Mouse (Mus musculus) mammary gland, adult 2 months (tissue): Measurements from ENCODE around the gene Klri2. TPM values are rescaled to one million over a fixed set of nuclear protein-coding genes. Genes with fewer than 3 reads are reported as not detected.

ENCODE experiments used
- polyA plus RNA-seq: library from polyadenylated mRNA; depleted of rRNA; stranded (reverse); fragments of >200 nt; gene quantifications from 2 replicates; pipeline ENCODE4 v1.2.3, GENCODE M21; 2012; ENCODE audit warnings: low replicate concordance; rRNA removed

Gene Klri2
- polyA plus RNA-seq: 0.13 TPM in 1 of 2 replicates, not detected in the other

GRCm38 (mm10) chr6:129740069-129740721, at the start of gene Klri2:
Gene Klri2, minus strand, starts transcription at chr6:129740484.

GRCm38 (mm10) chr6:129784170-129784569, 43.9 kb upstream of the Klri2 start, which contains the start of gene Gm156:
Gene Gm156, minus strand, starts transcription at chr6:129784270.

GRCm38 (mm10) chr6:129717032-129717431, 23.3 kb downstream of the Klri2 start, which contains the start of gene Klri1:
Gene Klri1, minus strand, starts transcription at chr6:129717132.

Other genes starting within 250 kb of the Klri2 start
- gene Olr1, start 233.3 kb downstream of the Klri2 start, polyA plus RNA-seq: 0.05 and 0.17 TPM in 2 replicates
- not detected in 2 replicates for gene Tmem52b, start 227.9 kb downstream of the Klri2 start, polyA plus RNA-seq
- gene Gabarapl1, start 207.3 kb downstream of the Klri2 start, polyA plus RNA-seq: 58.2 and 73.7 TPM in 2 replicates
- 0.37 and 0.92 TPM in 2 replicates for gene Klre1, start 162.6 kb downstream of the Klri2 start, polyA plus RNA-seq
- 0.81 and 2.4 TPM in 2 replicates for gene Klrd1, start 148.7 kb downstream of the Klri2 start, polyA plus RNA-seq
- 0.36 and 1.9 TPM in 2 replicates for gene Klrk1, start 116.6 kb downstream of the Klri2 start, polyA plus RNA-seq
- 0.30 and 0.95 TPM in 2 replicates for gene Klrc3, start 97.1 kb downstream of the Klri2 start, polyA plus RNA-seq
- 0.23 and 0.46 TPM in 2 replicates for gene Klrc2, start 79.8 kb downstream of the Klri2 start, polyA plus RNA-seq
- 0.70 and 1.2 TPM in 2 replicates for gene Klrc1, start 61.5 kb downstream of the Klri2 start, polyA plus RNA-seq
- 0.20 TPM in 1 of 2 replicates, not detected in the other for gene Klri1, start 23.4 kb downstream of the Klri2 start, polyA plus RNA-seq
- gene Gm156, start 43.8 kb upstream of the Klri2 start, polyA plus RNA-seq: not detected in 2 replicates
- gene Gm17631, start 122.2 kb upstream of the Klri2 start, polyA plus RNA-seq: not detected in 2 replicates
- 0.16 TPM in 1 of 2 replicates, not detected in the other for gene Klra17, start 136.2 kb upstream of the Klri2 start, polyA plus RNA-seq
- gene Klra5, start 177.2 kb upstream of the Klri2 start, polyA plus RNA-seq: not detected in 2 replicates